Mouse (Mus musculus) brain, embryonic 14.5 days (tissue): ENCODE results near the gene Olfr552.

Source experiments
- CTCF ChIP-seq: fragments of 200-500 bp; IDR thresholded peaks from 2 replicates; pipeline ENCODE4 v1.5.1; 2012; ENCODE audit warnings: inconsistent platforms, mild to moderate bottlenecking, moderate library complexity, borderline replicate concordance; ENCODE audit not compliant: insufficient read depth, insufficient read length; ENCODE audit errors: extremely low read depth
- POLR2A ChIP-seq: fragments of 200-500 bp; IDR thresholded peaks from 2 replicates; pipeline ENCODE4 v1.6.1; 2012; ENCODE audit warnings: mild to moderate bottlenecking, inconsistent platforms, borderline replicate concordance; ENCODE audit not compliant: poor library complexity, insufficient read depth, insufficient read length, severe bottlenecking; ENCODE audit errors: extremely low read depth

DNA sequence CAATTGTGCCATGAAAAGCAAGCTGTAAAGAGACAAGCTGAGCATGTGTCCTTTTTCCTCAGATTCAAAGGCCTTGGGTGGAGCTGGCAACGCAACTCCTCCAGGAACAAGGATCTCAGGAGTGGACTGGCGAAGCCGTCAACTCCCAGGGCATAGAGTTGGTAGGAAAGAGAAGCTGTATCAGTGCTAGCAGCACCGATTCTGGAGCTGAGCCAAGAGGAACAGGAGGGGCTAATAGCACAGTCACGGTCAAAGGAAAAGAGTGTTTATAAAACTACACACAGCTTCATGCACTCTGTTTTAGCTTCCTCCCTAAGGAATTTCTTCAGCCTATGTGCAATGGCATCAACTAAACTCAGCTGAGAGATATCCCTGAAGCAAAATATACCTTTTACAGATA, 22.0 kb downstream of the Olfr552 start:
- TF ChIP-seq CTCF (no peak), POLR2A (no peak)
